Mouse (Mus musculus): Measurements from ENCODE around the gene Cdh16. TPM values are rescaled to one million over a fixed set of nuclear protein-coding genes. Genes with fewer than 3 reads are reported as not detected.
"Not testable (repeated sequence)": the region's sequence is repeated elsewhere in the genome, so short reads cannot be mapped to it uniquely, and the experiment has no call there.

The Cdh16 gene
- polyA plus RNA-seq (2015; fragmentation: Nextera tagmentation; extraction: Ambion mirVana): 0.56 and 0.79 TPM in 2 replicates

GRCm38 (mm10) chr8:104624161-104624560, at the start of gene Cdh16:
Gene Cdh16 (minus strand): TSS chr8:104624396.
- H3K4me3 ChIP-seq (replicated peaks): no peak within 1 kb of the TSS
- ATAC-seq: no peak; the same call in 1 of the 2 replicates
- WGBS: 41% methylated on average over 6 of the region's 6 CpGs
- no peaks in the 10 kb centered on the region for H3K9me3 ChIP-seq
- H3K9ac ChIP-seq: no peak within 1 kb of the TSS
- H3K27me3 ChIP-seq (replicated peaks): no peaks in the 10 kb centered on the region
- H3K27ac ChIP-seq: no peak within 1 kb of the TSS
- H3K4me2 ChIP-seq (replicated peaks): no peak within 1 kb of the TSS
- H3K36me3 ChIP-seq: no peaks in the 10 kb centered on the region
- H3K4me1 ChIP-seq (replicated peaks): no peaks in the 10 kb centered on the region

GRCm38 (mm10) chr8:104655614-104656013, 31.4 kb upstream of the Cdh16 start:
- Histone ChIP-seq H3K4me1 (replicated peaks) (no peaks in the 10 kb centered on the region), H3K27ac (no peak overlapping the region), H3K27me3 (replicated peaks) (no peaks in the 10 kb centered on the region), H3K36me3 (no peaks in the 10 kb centered on the region), H3K4me3 (replicated peaks) (no peak overlapping the region), H3K9me3 (no peaks in the 10 kb centered on the region), H3K9ac (no peak overlapping the region), H3K4me2 (replicated peaks) (no peak overlapping the region)
- no peak for ATAC-seq
- 76% methylated on average over 4 of the region's 4 CpGs for WGBS

- WGBS: 2% methylated on average over 3 of the region's 3 CpGs
- no peak overlapping the region for H3K4me2 ChIP-seq (replicated peaks)
- H3K36me3 ChIP-seq: no peaks in the 10 kb centered on the region
- H3K9me3 ChIP-seq: no peaks in the 10 kb centered on the region
- peak; percentile 79 for ATAC-seq
- no peaks in the 10 kb centered on the region for H3K27me3 ChIP-seq (replicated peaks)
- H3K4me3 ChIP-seq (replicated peaks): no peak overlapping the region
- no peak overlapping the region for H3K9ac ChIP-seq
- H3K4me1 ChIP-seq (replicated peaks): no peaks in the 10 kb centered on the region
- H3K27ac ChIP-seq: no peak overlapping the region
Observed at GRCm38 (mm10) chr8:104654984-104655383, 30.8 kb upstream of the Cdh16 start.

- H3K36me3 ChIP-seq; ATAC-seq; H3K27me3 ChIP-seq (replicated peaks); H3K9ac ChIP-seq; H3K4me2 ChIP-seq (replicated peaks); H3K9me3 ChIP-seq; H3K27ac ChIP-seq; H3K4me3 ChIP-seq (replicated peaks): not testable (repeated sequence)
- H3K4me1 ChIP-seq (replicated peaks): peaks cover 15% of the 10 kb centered on the region
- WGBS: 73% methylated on average over 3 of the region's 3 CpGs
Observed at GRCm38 (mm10) chr8:104644187-104644586, 20.0 kb upstream of the Cdh16 start.

GRCm38 (mm10) chr8:104642324-104642654, 18.1 kb upstream of the Cdh16 start:
- H3K4me1 ChIP-seq (replicated peaks): peaks cover 15% of the 10 kb centered on the region
- peak overlapping the region; percentile 86 for H3K4me3 ChIP-seq (replicated peaks)
- ATAC-seq: peak; percentile 23
- H3K27me3 ChIP-seq (replicated peaks): no peaks in the 10 kb centered on the region
- H3K36me3 ChIP-seq: no peaks in the 10 kb centered on the region
- H3K27ac ChIP-seq: peak overlapping the region; percentile 72
- peak overlapping the region; percentile 82 for H3K9ac ChIP-seq
- peak overlapping the region; percentile 86 for H3K4me2 ChIP-seq (replicated peaks)
- WGBS: 76% methylated on average over 6 of the region's 6 CpGs
- no peaks in the 10 kb centered on the region for H3K9me3 ChIP-seq

GRCm38 (mm10) chr8:104641426-104642323, 17.5 kb upstream of the Cdh16 start, which contains the start of gene Ciao2b:
Gene Ciao2b (minus strand): TSS chr8:104641965.
- H3K27me3 ChIP-seq (replicated peaks): no peaks in the 10 kb centered on the region
- H3K4me2 ChIP-seq (replicated peaks): peak within 1 kb of the TSS; percentile 86
- peak within 1 kb of the TSS; percentile 86 for H3K4me3 ChIP-seq (replicated peaks)
- no peaks in the 10 kb centered on the region for H3K36me3 ChIP-seq
- H3K9ac ChIP-seq: peak within 1 kb of the TSS; percentile 82
- under 1% methylated on average over 66 of the region's 66 CpGs for WGBS
- no peaks in the 10 kb centered on the region for H3K9me3 ChIP-seq
- peak; percentile 97 for ATAC-seq
- H3K4me1 ChIP-seq (replicated peaks): peaks cover 15% of the 10 kb centered on the region
- H3K27ac ChIP-seq: peak within 1 kb of the TSS; percentile 72

- WGBS: 8% methylated on average over 25 of the region's 25 CpGs
- Histone ChIP-seq H3K9ac (peak overlapping the region; percentile 82), H3K4me3 (replicated peaks) (peak overlapping the region; percentile 86), H3K4me1 (replicated peaks) (peaks cover 15% of the 10 kb centered on the region), H3K4me2 (replicated peaks) (peak overlapping the region; percentile 86), H3K36me3 (no peaks in the 10 kb centered on the region), H3K27ac (peak overlapping the region; percentile 72; the same call in 1 of the 2 replicates), H3K27me3 (replicated peaks) (no peaks in the 10 kb centered on the region), H3K9me3 (no peaks in the 10 kb centered on the region)
- ATAC-seq: peak; percentile 26; the same call in 1 of the 2 replicates
Observed at GRCm38 (mm10) chr8:104640831-104641370, 16.7 kb upstream of the Cdh16 start.

GRCm38 (mm10) chr8:104640241-104640640, 16.0 kb upstream of the Cdh16 start:
- Histone ChIP-seq H3K4me2 (replicated peaks) (peak overlapping the region; percentile 86), H3K4me3 (replicated peaks) (peak overlapping the region; percentile 86; the same call in 1 of the 2 replicates), H3K9me3 (no peaks in the 10 kb centered on the region), H3K4me1 (replicated peaks) (peaks cover 15% of the 10 kb centered on the region), H3K9ac (no peak overlapping the region), H3K27ac (no peak overlapping the region), H3K27me3 (replicated peaks) (no peaks in the 10 kb centered on the region), H3K36me3 (no peaks in the 10 kb centered on the region)
- no peak for ATAC-seq
- 77% methylated on average over 7 of the region's 7 CpGs for WGBS

- Histone ChIP-seq H3K4me3 (replicated peaks) (no peak overlapping the region), H3K9me3 (no peaks in the 10 kb centered on the region), H3K36me3 (no peaks in the 10 kb centered on the region), H3K27me3 (replicated peaks) (no peaks in the 10 kb centered on the region), H3K4me1 (replicated peaks) (peaks cover 15% of the 10 kb centered on the region), H3K9ac (no peak overlapping the region), H3K4me2 (replicated peaks) (no peak overlapping the region), H3K27ac (no peak overlapping the region)
- 88% methylated on average over 6 of the region's 6 CpGs for WGBS
- ATAC-seq: no peak
Observed at GRCm38 (mm10) chr8:104638010-104638409, 13.8 kb upstream of the Cdh16 start.

- Histone ChIP-seq H3K9me3 (no peaks in the 10 kb centered on the region), H3K4me3 (replicated peaks) (no peak overlapping the region), H3K36me3 (no peaks in the 10 kb centered on the region), H3K9ac (no peak overlapping the region), H3K4me2 (replicated peaks) (no peak overlapping the region), H3K27ac (no peak overlapping the region), H3K4me1 (replicated peaks) (peaks cover 18% of the 10 kb centered on the region), H3K27me3 (replicated peaks) (peaks cover 7% of the 10 kb centered on the region)
- ATAC-seq: no peak
- WGBS: 86% methylated on average over 3 of the region's 3 CpGs
Observed at GRCm38 (mm10) chr8:104635004-104635710, 11.0 kb upstream of the Cdh16 start.

- Histone ChIP-seq H3K9me3 (no peaks in the 10 kb centered on the region), H3K9ac (no peak overlapping the region), H3K4me3 (replicated peaks) (no peak overlapping the region), H3K27ac (no peak overlapping the region), H3K27me3 (replicated peaks) (peaks cover 14% of the 10 kb centered on the region), H3K36me3 (no peaks in the 10 kb centered on the region), H3K4me1 (replicated peaks) (peaks cover 15% of the 10 kb centered on the region; the same call in 1 of the 2 replicates), H3K4me2 (replicated peaks) (no peak overlapping the region)
- 52% methylated on average over 9 of the region's 9 CpGs for WGBS
- ATAC-seq: no peak
Observed at GRCm38 (mm10) chr8:104633156-104633744, 9.1 kb upstream of the Cdh16 start.

GRCm38 (mm10) chr8:104632486-104632885, 8.3 kb upstream of the Cdh16 start:
- no peaks in the 10 kb centered on the region for H3K9me3 ChIP-seq
- ATAC-seq: no peak
- peaks cover 15% of the 10 kb centered on the region; the same call in 1 of the 2 replicates for H3K4me1 ChIP-seq (replicated peaks)
- H3K4me3 ChIP-seq (replicated peaks): no peak overlapping the region
- WGBS: 71% methylated on average over 6 of the region's 6 CpGs
- H3K4me2 ChIP-seq (replicated peaks): no peak overlapping the region; the same call in 1 of the 2 replicates
- peaks cover 14% of the 10 kb centered on the region for H3K27me3 ChIP-seq (replicated peaks)
- H3K27ac ChIP-seq: no peak overlapping the region
- no peak overlapping the region for H3K9ac ChIP-seq
- H3K36me3 ChIP-seq: no peaks in the 10 kb centered on the region

All from intestine, embryonic 15.5 days (tissue).